Mouse (Mus musculus): ENCODE results near the gene Zc2hc1c.

GRCm38 (mm10) chr12:85337567-85338311, 49.3 kb downstream of the Zc2hc1c start:
- TF ChIP-seq POLR2A (IDR thresholded peaks at IDR 0.05; ENCODE audit: extremely low read depth, insufficient read depth, low read length) (no peak), CTCF (IDR thresholded peaks at IDR 0.05; ENCODE audit: low read depth, low read length) (no peak)
